24 mouse cellular contexts compared by ENCODE assay signal in the genomic region with DNA sequence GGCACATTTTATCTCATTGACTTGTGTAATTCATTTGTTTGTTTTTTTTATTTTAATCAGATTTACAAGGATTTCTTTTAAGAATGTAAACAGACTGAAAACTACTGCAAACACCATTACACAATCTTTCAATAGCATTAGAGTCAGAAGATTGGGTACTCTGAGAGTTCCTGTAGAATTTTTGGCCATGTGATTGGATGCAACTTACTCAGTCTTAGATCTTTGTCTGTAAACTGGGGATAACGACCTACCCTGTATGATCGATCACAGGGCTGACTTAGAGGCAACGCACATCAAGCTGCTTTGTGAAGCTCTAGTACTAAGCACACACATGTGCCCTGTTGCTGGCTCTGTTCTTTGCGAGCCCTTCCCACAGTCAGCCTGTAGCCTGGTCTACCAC. TPM values are rescaled to one million over a fixed set of nuclear protein-coding genes. Genes with fewer than 3 reads are reported as not detected.
DNase-seq lines count a peak whose midpoint lies in the region; ATAC-seq and TF ChIP-seq lines count a peak whose summit lies in the region.
"Had no signal": no experiment of that assay in that cellular context is flagged by ENCODE, and none has a peak within 500 bp of the region (broad histone marks: within the 10 kb centered on the region; RNA-seq: fewer than 3 reads in every experiment).

No protein-coding gene starts in this region.

- H3K4me3 ChIP-seq in liver, adult 2 months (ENCODE audit: insufficient read depth, low read depth, low read length) = no peak overlapping the region
- no peak overlapping the region for H3K4me3 ChIP-seq in liver, postnatal 0 days (ENCODE audit: low read depth, low read length)
- no peak overlapping the region for H3K4me3 ChIP-seq in midbrain, embryonic 11.5 days (ENCODE audit: low read depth, low read length)
- no peak overlapping the region for H3K4me3 ChIP-seq in midbrain, embryonic 10.5 days

- ATAC-seq in liver, postnatal 0 days = no peak
- ATAC-seq in midbrain, embryonic 11.5 days (ENCODE audit: low FRiP score) = no peak
- ATAC-seq: activated CD4-positive, CD25-positive, alpha-beta regulatory T cell, adult 4 months; CD4-positive, CD25-positive, alpha-beta regulatory T cell, adult 4 months; Patski had no signal

- no peaks in the 10 kb centered on the region for H3K9me3 ChIP-seq in liver, postnatal 0 days (ENCODE audit: low read length)
- H3K9me3 ChIP-seq in midbrain, embryonic 11.5 days (ENCODE audit: control insufficient read depth, low read length) = no peaks in the 10 kb centered on the region; the same call in 1 of the 2 replicates
- 0 out of 2 replicates have a peak, but pooled peaks cover 8% of the 10 kb centered on the region for H3K9me3 ChIP-seq in midbrain, embryonic 10.5 days (replicated peaks)
- H3K9me3 ChIP-seq: G1E had no signal

- no peak for TF ChIP-seq CTCF in liver, adult 2 months (IDR thresholded peaks at IDR 0.05; ENCODE audit: low read depth, low read length)
- no peak for TF ChIP-seq CTCF in liver, postnatal 0 days (IDR thresholded peaks at IDR 0.05; ENCODE audit: low read depth)

- peak; percentile 23 for DNase-seq in heart, adult 11 months
- no peak for DNase-seq in heart, postnatal 10 days
- DNase-seq in liver, adult 2 months (ENCODE audit: extremely low read depth, low read depth, low spot score) = peak; percentile 79
- DNase-seq in liver, postnatal 0 days = no peak
- peak; percentile 61 for DNase-seq in midbrain, embryonic 11.5 days (ENCODE audit: low spot score, missing footprints)
- DNase-seq in midbrain, embryonic 10.5 days (ENCODE audit: low spot score) = no peak
- DNase-seq: adrenal gland, adult 2 months; adrenal gland, adult 8-10 months; adrenal gland, postnatal 10 days; adrenal gland, postnatal 14 days; adrenal gland, postnatal 25 days; adrenal gland, postnatal 36 days; B cell, adult 2 months; cerebellum, adult 11 months; cerebellum, adult 11-12 months; cerebellum, adult 18-20 months had no signal

- no peak for TF ChIP-seq EP300 in liver, postnatal 0 days (IDR thresholded peaks at IDR 0.05; ENCODE audit: low read depth)

- H3K79me2 ChIP-seq in liver, adult 2 months (ENCODE audit: control insufficient read depth, insufficient read depth, low read length) = no peaks in the 10 kb centered on the region

- H3K9ac ChIP-seq in liver, adult 2 months (ENCODE audit: low read depth, low read length) = no peak overlapping the region
- H3K9ac ChIP-seq in liver, postnatal 0 days (replicated peaks) = no peak overlapping the region
- no peak overlapping the region for H3K9ac ChIP-seq in midbrain, embryonic 11.5 days (ENCODE audit: low read length)

- peaks cover 3% of the 10 kb centered on the region; the same call in 1 of the 2 replicates for H3K4me1 ChIP-seq in liver, adult 2 months (ENCODE audit: control insufficient read depth, insufficient read depth, low read length)
- H3K4me1 ChIP-seq in liver, postnatal 0 days (ENCODE audit: insufficient read depth) = no peaks in the 10 kb centered on the region
- H3K4me1 ChIP-seq in midbrain, embryonic 11.5 days (ENCODE audit: control insufficient read depth, insufficient read depth, low read length) = no peaks in the 10 kb centered on the region
- H3K4me1 ChIP-seq in midbrain, embryonic 10.5 days = no peaks in the 10 kb centered on the region

- no peak for TF ChIP-seq POLR2A in liver, adult 2 months (IDR thresholded peaks at IDR 0.05; ENCODE audit: extremely low read depth, insufficient read depth, low read length)

- H3K4me2 ChIP-seq in liver, postnatal 0 days (ENCODE audit: low read depth, low read length) = no peak overlapping the region
- H3K4me2 ChIP-seq in midbrain, embryonic 11.5 days = no peak overlapping the region

- no peaks in the 10 kb centered on the region for H3K36me3 ChIP-seq in liver, adult 2 months (ENCODE audit: control insufficient read depth, insufficient read depth, low read length)
- H3K36me3 ChIP-seq in liver, postnatal 0 days (replicated peaks; ENCODE audit: insufficient read depth, low read length) = no peaks in the 10 kb centered on the region
- H3K36me3 ChIP-seq in midbrain, embryonic 11.5 days (ENCODE audit: control insufficient read depth, insufficient read depth, low read length) = no peaks in the 10 kb centered on the region
- no peaks in the 10 kb centered on the region for H3K36me3 ChIP-seq in midbrain, embryonic 10.5 days
- H3K36me3 ChIP-seq: G1E had no signal

- intact Hi-C loops in heart, postnatal 10 days (cut with DNase I) = no loop called here

- 31% methylated on average over 4 of the region's 4 CpGs for WGBS in liver, adult 2 months
- WGBS in liver, postnatal 0 days (ENCODE audit: insufficient replicate concordance) = 84% methylated on average over 4 of the region's 4 CpGs
- 96% methylated on average over 4 of the region's 4 CpGs for WGBS in midbrain, embryonic 11.5 days
- 97% methylated on average over 4 of the region's 4 CpGs for WGBS in midbrain, embryonic 10.5 days

- H3K27ac ChIP-seq in liver, adult 2 months (replicated peaks; ENCODE audit: insufficient read depth, low read depth, low read length) = no peak overlapping the region
- no peak overlapping the region for H3K27ac ChIP-seq in liver, postnatal 0 days (ENCODE audit: low read depth)
- H3K27ac ChIP-seq in midbrain, embryonic 11.5 days (ENCODE audit: low read depth, low read length) = no peak overlapping the region
- no peak overlapping the region for H3K27ac ChIP-seq in midbrain, embryonic 10.5 days (replicated peaks)

- H3K27me3 ChIP-seq in liver, adult 2 months (ENCODE audit: control insufficient read depth, insufficient read depth, low read length) = no peaks in the 10 kb centered on the region
- H3K27me3 ChIP-seq in liver, postnatal 0 days (ENCODE audit: insufficient read depth, low read length) = no peaks in the 10 kb centered on the region
- H3K27me3 ChIP-seq in midbrain, embryonic 11.5 days (ENCODE audit: control insufficient read depth, insufficient read depth, low read length) = no peaks in the 10 kb centered on the region
- no peaks in the 10 kb centered on the region for H3K27me3 ChIP-seq in midbrain, embryonic 10.5 days (ENCODE audit: low read depth, poor library complexity, severe bottlenecking)
- H3K27me3 ChIP-seq: CH12.LX, Patski had no signal

RNA-seq across cellular contexts. Expression of a gene that starts 11.7 kb away (rescaled TPM):
- not detected for total RNA-seq in heart, postnatal 10 days (2021)
- 0.13 and 0.28 TPM in 2 replicates for total RNA-seq in liver, adult 2 months (2014; rRNA removed)
- polyA plus RNA-seq in liver, adult 2 months (2012; rRNA removed) = 0.02 and 0.06 TPM in 2 replicates
- polyA plus RNA-seq in liver, postnatal 0 days (2015; fragmentation: Nextera tagmentation; extraction: Ambion mirVana) = 0.08 and 0.09 TPM in 2 replicates
- 0.10 TPM in 1 of 2 replicates, not detected in the other for polyA plus RNA-seq in midbrain, embryonic 11.5 days (2014; fragmentation: Nextera tagmentation; extraction: Ambion mirVana)
- 0.10 TPM in 2 replicates for polyA plus RNA-seq in midbrain, embryonic 10.5 days (2016; fragmentation: Nextera tagmentation; extraction: Ambion mirVana)
- total RNA-seq: adrenal gland, adult 18-20 months; adrenal gland, postnatal 36 days; MEL had no signal
- polyA plus RNA-seq: activated CD4-positive, CD25-positive, alpha-beta regulatory T cell, adult 4 months; adrenal gland, adult 2 months; C2C12; G1E had no signal

RNA-seq across cellular contexts. Expression of a gene that starts 11.9 kb away (rescaled TPM):
- 10 to 100 TPM; 20.6 to 24.8 TPM for total RNA-seq in heart, postnatal 10 days (2021)
- total RNA-seq in liver, adult 2 months (2014; rRNA removed) = 14.4 and 14.9 TPM in 2 replicates
- polyA plus RNA-seq in liver, adult 2 months (2012; rRNA removed) = 10.6 and 11.9 TPM in 2 replicates
- polyA plus RNA-seq in liver, postnatal 0 days (2015; fragmentation: Nextera tagmentation; extraction: Ambion mirVana) = 12.8 and 14.2 TPM in 2 replicates
- 57.5 and 57.7 TPM in 2 replicates for polyA plus RNA-seq in midbrain, embryonic 11.5 days (2014; fragmentation: Nextera tagmentation; extraction: Ambion mirVana)
- 53.3 and 54.5 TPM in 2 replicates for polyA plus RNA-seq in midbrain, embryonic 10.5 days (2016; fragmentation: Nextera tagmentation; extraction: Ambion mirVana)

Comparison
In these comparisons a context has a peak if more than half of its experiments do, and no peak if none do; other contexts are left out.
1. DNase-seq: peak in heart, adult 11 months (single experiment), liver, adult 2 months (single experiment) and midbrain, embryonic 11.5 days (single experiment); none in heart, postnatal 10 days (0 of 2), liver, postnatal 0 days (single experiment) and midbrain, embryonic 10.5 days (single experiment).